Mouse (Mus musculus) myocyte (in vitro differentiated cells): ENCODE measurements around the gene Wdr45b.

Experiments used
- POLR2A ChIP-seq: IDR thresholded peaks from one replicate; pipeline ENCODE4 v1.6.1; 2011; ENCODE audit warnings: low read depth, mild to moderate bottlenecking, control low read depth, moderate library complexity; ENCODE audit not compliant: insufficient read length
- TCF12 ChIP-seq: IDR thresholded peaks from one replicate; pipeline ENCODE4 v1.6.1; 2011; ENCODE audit warnings: mild to moderate bottlenecking, control low read depth; ENCODE audit not compliant: poor library complexity, insufficient read depth, severe bottlenecking

- no peak for TF ChIP-seq TCF12
- no peak for TF ChIP-seq POLR2A
Measured at GRCm38 (mm10) chr11:121362212-121362611, 8.0 kb upstream of the Wdr45b start.
